Mouse (Mus musculus) CH12.LX (cell line): Measurements from ENCODE around the gene Ttf1. TPM values are rescaled to one million over a fixed set of nuclear protein-coding genes. Genes with fewer than 3 reads are reported as not detected.
"Not testable (repeated sequence)": the region's sequence is repeated elsewhere in the genome, so short reads cannot be mapped to it uniquely, and the experiment has no call there.

Experiments used
- DNase-seq: peaks from one replicate; pipeline ENCODE4 v3.0.0-alpha.2; 2013; ENCODE audit errors: extremely low read depth
- H3K27ac ChIP-seq: 2 replicates; pipeline ENCODE4 v1.5.1; 2012; ENCODE audit warnings: low read depth, mild to moderate bottlenecking, control low read depth, moderate library complexity; ENCODE audit not compliant: insufficient read depth
- H3K27me3 ChIP-seq: replicated peaks from 2 replicates; pipeline ENCODE3; 2012; ENCODE audit warnings: inconsistent platforms
- H3K36me3 ChIP-seq, 2 experiments: replicated peaks in 1 of 2; 2 replicates each; pipeline versions ENCODE3 to v1.6.1; 2012; ENCODE audit warnings: inconsistent platforms in 1 of 2, low read length in 1 of 2, mild to moderate bottlenecking in 1 of 2, mixed read lengths in 1 of 2, moderate library complexity in 1 of 2; ENCODE audit not compliant: control insufficient read depth in 1 of 2, insufficient read depth in 1 of 2
- H3K4me1 ChIP-seq, 2 experiments: 2 replicates each; pipeline ENCODE4 v1.6.1; 2012; ENCODE audit warnings: inconsistent platforms in 1 of 2, moderate library complexity in 1 of 2; ENCODE audit not compliant: insufficient read depth in 2 of 2, control insufficient read depth in 1 of 2
- H3K4me2 ChIP-seq: 2 replicates; pipeline ENCODE4 v1.6.1; 2012; ENCODE audit warnings: low read depth, mild to moderate bottlenecking, control low read depth; ENCODE audit not compliant: poor library complexity, insufficient read depth, severe bottlenecking
- H3K4me3 ChIP-seq, 3 experiments: fragments of 150-350 bp in 1 of 3; sonication (generic) in 1 of 3; replicated peaks in 1 of 3; 2 replicates each; pipeline versions ENCODE3 to v1.5.1; 2011 to 2012; ENCODE audit warnings: low read depth in 2 of 3, low read length in 2 of 3, mild to moderate bottlenecking in 2 of 3, moderate library complexity in 2 of 3, control low read depth in 1 of 3, improper control_type of control experiment in 1 of 3, inconsistent platforms in 1 of 3, mixed read lengths in 1 of 3; ENCODE audit not compliant: poor library complexity in 1 of 3
- H3K79me2 ChIP-seq: replicated peaks from 2 replicates; pipeline ENCODE4 v1.6.1; 2012; ENCODE audit warnings: mild to moderate bottlenecking, moderate library complexity; ENCODE audit not compliant: control insufficient read depth, poor library complexity, insufficient read depth, severe bottlenecking; ENCODE audit errors: extremely low read depth
- H3K9ac ChIP-seq: 2 replicates; pipeline ENCODE4 v1.6.1; 2012; ENCODE audit warnings: low read depth, mild to moderate bottlenecking, control low read depth, moderate library complexity; ENCODE audit not compliant: insufficient read depth
- H3K9me3 ChIP-seq: replicated peaks from 2 replicates; pipeline ENCODE3; 2012; ENCODE audit warnings: low read length, inconsistent platforms, mixed read lengths
- BHLHE40 ChIP-seq: IDR thresholded peaks from 2 replicates; pipeline ENCODE4 v1.6.1; 2011; ENCODE audit warnings: mild to moderate bottlenecking, low read depth, low read length, improper control_type of control experiment
- CHD1 ChIP-seq: IDR thresholded peaks from 2 replicates; pipeline ENCODE4 v1.6.1; 2012; ENCODE audit warnings: low read depth, low read length, improper control_type of control experiment, inconsistent platforms
- CTCF ChIP-seq, 2 experiments: IDR thresholded peaks in 1 of 2; conservative IDR thresholded peaks in 1 of 2; 2 replicates each; pipeline ENCODE4 v1.5.1; 2011 to 2012; ENCODE audit warnings: low read depth in 2 of 2, low read length in 2 of 2, improper control_type of control experiment in 1 of 2, inconsistent platforms in 1 of 2, mild to moderate bottlenecking in 1 of 2, moderate library complexity in 1 of 2
- E2F4 ChIP-seq: IDR thresholded peaks from 2 replicates; pipeline ENCODE4 v1.6.1; 2011; ENCODE audit warnings: low read depth, low read length, improper control_type of control experiment; ENCODE audit not compliant: insufficient replicate concordance
- JUND ChIP-seq: conservative IDR thresholded peaks from 2 replicates; pipeline ENCODE4 v1.6.1; 2011; ENCODE audit warnings: low read depth, low read length, improper control_type of control experiment
- KAT2A ChIP-seq: IDR thresholded peaks from 2 replicates; pipeline ENCODE4 v1.6.1; 2012; ENCODE audit warnings: low read length, improper control_type of control experiment, inconsistent platforms; ENCODE audit not compliant: insufficient replicate concordance
- MAX ChIP-seq: IDR thresholded peaks from 2 replicates; pipeline ENCODE4 v1.6.1; 2011; ENCODE audit warnings: low read length, improper control_type of control experiment
- MYC ChIP-seq: IDR thresholded peaks from 2 replicates; pipeline ENCODE4 v1.6.1; 2011; ENCODE audit warnings: low read depth, mild to moderate bottlenecking, improper control_type of control experiment, low read length
- NRF1 ChIP-seq: IDR thresholded peaks from 2 replicates; pipeline ENCODE4 v1.6.1; 2014; ENCODE audit warnings: low read depth, mild to moderate bottlenecking, inconsistent platforms, low read length, improper control_type of control experiment, moderate library complexity
- PAX5 ChIP-seq: IDR thresholded peaks from 2 replicates; pipeline ENCODE4 v1.6.1; 2012; ENCODE audit warnings: low read length, inconsistent platforms, mixed read lengths
- SIN3A ChIP-seq: IDR thresholded peaks from 2 replicates; pipeline ENCODE4 v1.6.1; 2012; ENCODE audit warnings: low read length, improper control_type of control experiment, inconsistent platforms
- TBP ChIP-seq: conservative IDR thresholded peaks from 2 replicates; pipeline ENCODE4 v1.6.1; 2011; ENCODE audit warnings: low read depth, low read length, improper control_type of control experiment
- TCF12 ChIP-seq: IDR thresholded peaks from 2 replicates; pipeline ENCODE4 v1.6.1; 2014; ENCODE audit warnings: low read depth, mild to moderate bottlenecking, inconsistent platforms, low read length, improper control_type of control experiment
- USF1 ChIP-seq: IDR thresholded peaks from 2 replicates; pipeline ENCODE4 v1.6.1; 2014; ENCODE audit warnings: low read depth, mild to moderate bottlenecking, inconsistent platforms, low read length, improper control_type of control experiment
- ZKSCAN1 ChIP-seq: IDR thresholded peaks from 2 replicates; pipeline ENCODE4 v1.6.1; 2012; ENCODE audit warnings: low read depth, inconsistent platforms, low read length, improper control_type of control experiment, borderline replicate concordance
- ZMIZ1 ChIP-seq: IDR thresholded peaks from 2 replicates; pipeline ENCODE4 v1.6.1; 2012; ENCODE audit warnings: low read depth, mild to moderate bottlenecking, inconsistent platforms, low read length, improper control_type of control experiment
- ZNF384 ChIP-seq: IDR thresholded peaks from 2 replicates; pipeline ENCODE4 v1.6.1; 2012; ENCODE audit warnings: low read depth, low read length, improper control_type of control experiment, inconsistent platforms
- dilution Hi-C: fragments of 300-500 bp; cut with MboI; formaldehyde crosslinking; loops from 2 replicates; pipeline ENCODE4 v1.14.3; 2020; ENCODE audit warnings: low sequenced_read_pairs; ENCODE audit not compliant: extremely low pct_unique_long_range_greater_than_20kb, extremely low pct_ligation_motif_present
- in situ Hi-C: fragments of 300-500 bp; cut with MboI; formaldehyde crosslinking; loops from 3 replicates; pipeline ENCODE4 v1.14.3; 2019; ENCODE audit warnings: low sequenced_read_pairs, low pct_ligation_motif_present, low pct_unique_long_range_greater_than_20kb, mixed read lengths
- polyA plus RNA-seq: library from polyadenylated mRNA; unstranded; fragments of >175 nt; gene quantifications from 2 replicates; pipeline ENCODE4 v1.2.1, GENCODE M21; 2012; ENCODE audit warnings: low read depth; ENCODE audit not compliant: insufficient read length
- total RNA-seq, 2 experiments: library from RNA; depleted of rRNA; stranded (reverse); fragments of 300-350 nt in 1 of 2; fragments of >200 nt in 1 of 2; gene quantifications; 2 replicates each; pipeline ENCODE4 v1.2.3; 2012 to 2014

Ttf1 gene
- total and polyA plus RNA-seq, 3 experiments, result 9.5 to 11.7 (median 10.9) TPM

GRCm38 (mm10) chr2:29086026-29086425 lies 26.0 kb downstream of the Ttf1 start:
- DNase-seq, result no peak

DNA sequence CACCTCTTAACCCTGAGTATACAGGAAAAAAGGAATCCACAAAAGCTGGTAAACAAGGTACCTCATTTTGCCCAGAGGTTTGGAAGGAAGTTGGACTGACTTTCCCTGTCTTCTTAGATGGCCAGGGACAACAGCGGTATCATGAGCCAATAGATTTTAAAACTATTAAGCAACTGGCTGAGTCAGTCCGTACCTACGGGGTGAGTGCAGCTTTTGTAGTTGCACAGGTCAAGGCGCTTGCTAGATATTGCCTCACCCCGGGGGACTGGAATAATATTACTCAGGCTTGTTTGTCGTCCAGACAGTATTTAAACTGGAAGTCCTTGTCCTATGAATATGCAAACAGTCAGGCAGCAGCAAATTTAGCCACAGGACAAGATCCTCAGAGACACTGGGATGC lies 29.2 kb downstream of the Ttf1 start:
- DNase-seq, H3K27ac ChIP-seq, H3K4me1 ChIP-seq, dilution Hi-C loops, H3K9me3 ChIP-seq, H3K79me2 ChIP-seq, H3K4me3 ChIP-seq, H3K4me2 ChIP-seq, H3K27me3 ChIP-seq, in situ Hi-C loops, H3K9ac ChIP-seq: not testable (repeated sequence)
- peaks cover 28 to 35% of the 10 kb centered on the region in 2 experiments for H3K36me3 ChIP-seq

More at GRCm38 (mm10) chr2:29086026-29086425, 26.0 kb downstream of the Ttf1 start:
- in situ Hi-C loops (no loop called here), dilution Hi-C loops (no loop called here)
- H3K4me1 ChIP-seq, result peaks cover 0 to 11% of the 10 kb centered on the region in 2 experiments; a peak in 2 of 4 replicates
- no peak overlapping the region for H3K4me2 ChIP-seq
- peaks cover 47 to 66% of the 10 kb centered on the region in 2 experiments for H3K36me3 ChIP-seq
- no peaks in the 10 kb centered on the region for H3K79me2 ChIP-seq
- H3K4me3 ChIP-seq, result no peak overlapping the region
- TF ChIP-seq CTCF (conservative IDR thresholded peaks at IDR 0.05 in 1 of 2, IDR thresholded peaks at IDR 0.05 in 1 of 2; ENCODE audit: low read depth in 2 of 2, low read length in 2 of 2), result no peak
- TF ChIP-seq ZKSCAN1, result no peak
- TF ChIP-seq TBP, result no peak
- TF ChIP-seq SIN3A, result no peak
- no peak for TF ChIP-seq MYC
- no peak for TF ChIP-seq E2F4
- TF ChIP-seq CHD1, result no peak
- no peak for TF ChIP-seq USF1
- TF ChIP-seq MAX, result no peak
- TF ChIP-seq TCF12, result no peak
- no peak for TF ChIP-seq ZMIZ1
- TF ChIP-seq ZNF384, result no peak
- no peak for TF ChIP-seq NRF1
- no peak for TF ChIP-seq BHLHE40
- no peak for TF ChIP-seq PAX5
- TF ChIP-seq KAT2A, result no peak
- TF ChIP-seq JUND, result no peak
- H3K9me3 ChIP-seq, result no peaks in the 10 kb centered on the region
- no peak overlapping the region for H3K27ac ChIP-seq
- H3K9ac ChIP-seq, result no peak overlapping the region
- no peaks in the 10 kb centered on the region for H3K27me3 ChIP-seq
